Mouse (Mus musculus): Measurements from ENCODE around the gene Ccdc169. TPM values are rescaled to one million over a fixed set of nuclear protein-coding genes. Genes with fewer than 3 reads are reported as not detected.

Ccdc169 gene
- polyA plus RNA-seq, 1 experiment from 2014 or later, result not detected

- DNase-seq (ENCODE audit: low spot score) (peak; percentile 41), ATAC-seq (peak; percentile 38; the same call in 1 of the 2 replicates)
These were observed 20.3 kb downstream of the Ccdc169 start for GRCm38 (mm10) chr3:55157413-55157812.

GRCm38 (mm10) chr3:55161144-55161543 is 24.0 kb downstream of the Ccdc169 start:
- H3K4me3 ChIP-seq (ENCODE audit: low read depth, low read length), result no peak overlapping the region
- H3K4me2 ChIP-seq (ENCODE audit: low read length), result no peak overlapping the region
- DNase-seq (ENCODE audit: low spot score) (peak; percentile 22), ATAC-seq (peak; percentile 40; the same call in 1 of the 2 replicates)
- H3K27ac ChIP-seq (ENCODE audit: low read depth, low read length), result no peak overlapping the region
- no peaks in the 10 kb centered on the region for H3K9me3 ChIP-seq (replicated peaks; ENCODE audit: control insufficient read depth, low read length)
- H3K9ac ChIP-seq (ENCODE audit: low read length), result no peak overlapping the region
- WGBS, result 65% methylated on average over 7 of the region's 7 CpGs
- no peaks in the 10 kb centered on the region for H3K27me3 ChIP-seq (replicated peaks; ENCODE audit: control insufficient read depth, insufficient read depth, low read length)
- 0 out of 2 replicates have a peak, but pooled peaks cover 3% of the 10 kb centered on the region for H3K4me1 ChIP-seq (ENCODE audit: control insufficient read depth, insufficient read depth, low read length)
- no peaks in the 10 kb centered on the region for H3K36me3 ChIP-seq (ENCODE audit: control insufficient read depth, insufficient read depth, low read length)

More at GRCm38 (mm10) chr3:55157413-55157812, 20.3 kb downstream of the Ccdc169 start:
- Histone ChIP-seq H3K4me3 (ENCODE audit: low read depth, low read length) (no peak overlapping the region), H3K9me3 (replicated peaks; ENCODE audit: control insufficient read depth, low read length) (no peaks in the 10 kb centered on the region), H3K4me2 (ENCODE audit: low read length) (no peak overlapping the region), H3K9ac (ENCODE audit: low read length) (no peak overlapping the region), H3K4me1 (ENCODE audit: control insufficient read depth, insufficient read depth, low read length) (0 out of 2 replicates have a peak, but pooled peaks cover 3% of the 10 kb centered on the region), H3K36me3 (ENCODE audit: control insufficient read depth, insufficient read depth, low read length) (no peaks in the 10 kb centered on the region), H3K27ac (ENCODE audit: low read depth, low read length) (no peak overlapping the region), H3K27me3 (replicated peaks; ENCODE audit: control insufficient read depth, insufficient read depth, low read length) (no peaks in the 10 kb centered on the region)
- WGBS, result 49% methylated on average over 5 of the region's 5 CpGs

- WGBS, result 59% methylated on average over 4 of the region's 4 CpGs
These were observed 26.4 kb downstream of the Ccdc169 start for GRCm38 (mm10) chr3:55163510-55163909.

GRCm38 (mm10) chr3:55172478-55172877 is 35.3 kb downstream of the Ccdc169 start:
- DNase-seq (ENCODE audit: low spot score), result no peak
- WGBS, result 75% methylated on average over 3 of the region's 3 CpGs
- Histone ChIP-seq H3K9me3 (replicated peaks; ENCODE audit: control insufficient read depth, low read length) (no peaks in the 10 kb centered on the region), H3K4me2 (ENCODE audit: low read length) (no peak overlapping the region), H3K4me1 (ENCODE audit: control insufficient read depth, insufficient read depth, low read length) (no peaks in the 10 kb centered on the region), H3K9ac (ENCODE audit: low read length) (no peak overlapping the region), H3K27me3 (replicated peaks; ENCODE audit: control insufficient read depth, insufficient read depth, low read length) (no peaks in the 10 kb centered on the region), H3K4me3 (ENCODE audit: low read depth, low read length) (no peak overlapping the region), H3K36me3 (ENCODE audit: control insufficient read depth, insufficient read depth, low read length) (no peaks in the 10 kb centered on the region), H3K27ac (ENCODE audit: low read depth, low read length) (no peak overlapping the region)
- no peak for ATAC-seq

More at GRCm38 (mm10) chr3:55163510-55163909, 26.4 kb downstream of the Ccdc169 start:
- no peak for DNase-seq (ENCODE audit: low spot score)
- H3K27ac ChIP-seq (ENCODE audit: low read depth, low read length), result no peak overlapping the region
- ATAC-seq, result no peak
- no peak overlapping the region for H3K4me3 ChIP-seq (ENCODE audit: low read depth, low read length)
- no peak overlapping the region for H3K9ac ChIP-seq (ENCODE audit: low read length)
- H3K9me3 ChIP-seq (replicated peaks; ENCODE audit: control insufficient read depth, low read length), result no peaks in the 10 kb centered on the region
- H3K36me3 ChIP-seq (ENCODE audit: control insufficient read depth, insufficient read depth, low read length), result no peaks in the 10 kb centered on the region
- no peaks in the 10 kb centered on the region for H3K27me3 ChIP-seq (replicated peaks; ENCODE audit: control insufficient read depth, insufficient read depth, low read length)
- H3K4me1 ChIP-seq (ENCODE audit: control insufficient read depth, insufficient read depth, low read length), result no peaks in the 10 kb centered on the region
- no peak overlapping the region for H3K4me2 ChIP-seq (ENCODE audit: low read length)

GRCm38 (mm10) chr3:55177271-55177670 is 40.1 kb downstream of the Ccdc169 start:
- Histone ChIP-seq H3K27ac (ENCODE audit: low read depth, low read length) (no peak overlapping the region), H3K4me2 (ENCODE audit: low read length) (no peak overlapping the region), H3K36me3 (ENCODE audit: control insufficient read depth, insufficient read depth, low read length) (no peaks in the 10 kb centered on the region), H3K27me3 (replicated peaks; ENCODE audit: control insufficient read depth, insufficient read depth, low read length) (no peaks in the 10 kb centered on the region), H3K4me1 (ENCODE audit: control insufficient read depth, insufficient read depth, low read length) (no peaks in the 10 kb centered on the region), H3K9ac (ENCODE audit: low read length) (no peak overlapping the region), H3K4me3 (ENCODE audit: low read depth, low read length) (no peak overlapping the region), H3K9me3 (replicated peaks; ENCODE audit: control insufficient read depth, low read length) (no peaks in the 10 kb centered on the region)
- 68% methylated on average over 6 of the region's 6 CpGs for WGBS
- DNase-seq (ENCODE audit: low spot score) (no peak), ATAC-seq (no peak)

- no peak within 1 kb of the TSS for H3K9ac ChIP-seq (ENCODE audit: low read length)
- H3K4me1 ChIP-seq (ENCODE audit: control insufficient read depth, insufficient read depth, low read length), result no peaks in the 10 kb centered on the region
- H3K27me3 ChIP-seq (replicated peaks; ENCODE audit: control insufficient read depth, insufficient read depth, low read length), result no peaks in the 10 kb centered on the region
- ATAC-seq (no peak), DNase-seq (ENCODE audit: low spot score) (no peak)
- no peaks in the 10 kb centered on the region for H3K9me3 ChIP-seq (replicated peaks; ENCODE audit: control insufficient read depth, low read length)
- H3K36me3 ChIP-seq (ENCODE audit: control insufficient read depth, insufficient read depth, low read length), result no peaks in the 10 kb centered on the region
- no peak within 1 kb of the TSS for H3K4me3 ChIP-seq (ENCODE audit: low read depth, low read length)
- H3K27ac ChIP-seq (ENCODE audit: low read depth, low read length), result no peak within 1 kb of the TSS
- no peak within 1 kb of the TSS for H3K4me2 ChIP-seq (ENCODE audit: low read length)
- WGBS, result 92% methylated on average over 22 of the region's 22 CpGs
These were observed 44.6 kb downstream of the Ccdc169 start, which contains the start of gene Sohlh2 for GRCm38 (mm10) chr3:55181766-55182165. Gene Sohlh2, plus strand, starts transcription at chr3:55182028.

- ATAC-seq, result no peak
- Histone ChIP-seq H3K4me1 (ENCODE audit: control insufficient read depth, insufficient read depth, low read length) (no peaks in the 10 kb centered on the region), H3K9me3 (replicated peaks; ENCODE audit: control insufficient read depth, low read length) (no peaks in the 10 kb centered on the region), H3K4me3 (ENCODE audit: low read depth, low read length) (no peak overlapping the region), H3K27ac (ENCODE audit: low read depth, low read length) (no peak overlapping the region), H3K4me2 (ENCODE audit: low read length) (no peak overlapping the region), H3K9ac (ENCODE audit: low read length) (no peak overlapping the region), H3K27me3 (replicated peaks; ENCODE audit: control insufficient read depth, insufficient read depth, low read length) (no peaks in the 10 kb centered on the region), H3K36me3 (ENCODE audit: control insufficient read depth, insufficient read depth, low read length) (no peaks in the 10 kb centered on the region)
- 94% methylated on average over 4 of the region's 4 CpGs for WGBS
- DNase-seq (ENCODE audit: low spot score), result no peak
These were observed 54.5 kb downstream of the Ccdc169 start for GRCm38 (mm10) chr3:55191668-55192067.

- Histone ChIP-seq H3K4me3 (ENCODE audit: low read depth, low read length) (no peak overlapping the region), H3K27ac (ENCODE audit: low read depth, low read length) (no peak overlapping the region), H3K4me2 (ENCODE audit: low read length) (no peak overlapping the region), H3K27me3 (replicated peaks; ENCODE audit: control insufficient read depth, insufficient read depth, low read length) (no peaks in the 10 kb centered on the region), H3K36me3 (ENCODE audit: control insufficient read depth, insufficient read depth, low read length) (no peaks in the 10 kb centered on the region), H3K9ac (ENCODE audit: low read length) (no peak overlapping the region), H3K4me1 (ENCODE audit: control insufficient read depth, insufficient read depth, low read length) (no peaks in the 10 kb centered on the region), H3K9me3 (replicated peaks; ENCODE audit: control insufficient read depth, low read length) (no peaks in the 10 kb centered on the region)
- ATAC-seq (no peak), DNase-seq (ENCODE audit: low spot score) (no peak)
- WGBS, result 54% methylated on average over 2 of the region's 2 CpGs
These were observed 56.2 kb downstream of the Ccdc169 start for GRCm38 (mm10) chr3:55193351-55193750.

- Histone ChIP-seq H3K9ac (ENCODE audit: low read length) (no peak overlapping the region), H3K27me3 (replicated peaks; ENCODE audit: control insufficient read depth, insufficient read depth, low read length) (no peaks in the 10 kb centered on the region), H3K36me3 (ENCODE audit: control insufficient read depth, insufficient read depth, low read length) (no peaks in the 10 kb centered on the region), H3K9me3 (replicated peaks; ENCODE audit: control insufficient read depth, low read length) (no peaks in the 10 kb centered on the region), H3K4me1 (ENCODE audit: control insufficient read depth, insufficient read depth, low read length) (no peaks in the 10 kb centered on the region), H3K4me3 (ENCODE audit: low read depth, low read length) (no peak overlapping the region), H3K4me2 (ENCODE audit: low read length) (no peak overlapping the region), H3K27ac (ENCODE audit: low read depth, low read length) (no peak overlapping the region)
- ATAC-seq, result no peak
- no peak for DNase-seq (ENCODE audit: low spot score)
- 37% methylated on average over 8 of the region's 8 CpGs for WGBS
These were observed 57.7 kb downstream of the Ccdc169 start for GRCm38 (mm10) chr3:55194792-55195191.
